Mouse (Mus musculus) C2C12 (cell line): ENCODE results near the gene Gm10750. TPM values are rescaled to one million over a fixed set of nuclear protein-coding genes. Genes with fewer than 3 reads are reported as not detected.
"Not testable (repeated sequence)": the region's sequence is repeated elsewhere in the genome, so short reads cannot be mapped to it uniquely, and the experiment has no call there.

Experiments used
- H3K27me3 ChIP-seq: one replicate; pipeline ENCODE4 v1.6.1; 2011; ENCODE audit not compliant: control insufficient read depth, insufficient read depth, insufficient read length
- H3K36me3 ChIP-seq: one replicate; pipeline ENCODE4 v1.6.1; 2011; ENCODE audit not compliant: control insufficient read depth, insufficient read depth
- H3K4me3 ChIP-seq: one replicate; pipeline ENCODE4 v1.5.1; 2011; ENCODE audit warnings: mild to moderate bottlenecking, control low read depth; ENCODE audit not compliant: poor library complexity, insufficient read depth, severe bottlenecking
- H3K79me2 ChIP-seq: one replicate; pipeline ENCODE4 v1.6.1; 2011; ENCODE audit not compliant: control insufficient read depth, insufficient read depth
- H3K79me3 ChIP-seq: one replicate; pipeline ENCODE4 v1.6.1; 2011; ENCODE audit warnings: low read depth, control low read depth
- H3ac ChIP-seq: one replicate; pipeline ENCODE3; 2011; ENCODE audit warnings: low read depth; ENCODE audit not compliant: control insufficient read depth, insufficient read length
- CEBPB ChIP-seq: IDR thresholded peaks from one replicate; pipeline ENCODE4 v1.6.1; 2011; ENCODE audit warnings: low read depth, mild to moderate bottlenecking, control low read depth, moderate library complexity
- CTCF ChIP-seq: IDR thresholded peaks from one replicate; pipeline ENCODE4 v1.5.1; 2011; ENCODE audit not compliant: control insufficient read depth, insufficient read depth, insufficient read length
- FOSL1 ChIP-seq: IDR thresholded peaks from one replicate; pipeline ENCODE4 v1.8.0; 2011; ENCODE audit warnings: mild to moderate bottlenecking, low read length; ENCODE audit not compliant: poor library complexity, insufficient read depth, severe bottlenecking
- MAX ChIP-seq: IDR thresholded peaks from one replicate; pipeline ENCODE4 v1.6.1; 2011; ENCODE audit warnings: mild to moderate bottlenecking, control low read depth
- MYOD1 ChIP-seq: IDR thresholded peaks from one replicate; pipeline ENCODE4 v1.6.1; 2011; ENCODE audit warnings: low read depth; ENCODE audit not compliant: control insufficient read depth, insufficient read length
- MYOG ChIP-seq: IDR thresholded peaks from one replicate; pipeline ENCODE4 v1.6.1; 2011; ENCODE audit not compliant: control insufficient read depth, insufficient read length; ENCODE audit errors: extremely low read depth
- USF1 ChIP-seq: IDR thresholded peaks from one replicate; pipeline ENCODE4 v1.6.1; 2011; ENCODE audit warnings: low read depth, mild to moderate bottlenecking, control low read depth, moderate library complexity
- long read RNA-seq, 2 experiments: library from polyadenylated mRNA; unstranded; transcript quantifications; one replicate each; pipeline ENCODE4 v2.0.0; 2019 to 2020
- polyA plus RNA-seq: library from polyadenylated mRNA; unstranded; fragments of >200 nt; fragmentation: generic; extraction: Trizol; gene quantifications from one replicate; pipeline ENCODE4 v1.2.1, GENCODE M21; 2012; ENCODE audit warnings: missing spikeins

The Gm10750 gene
- polyA plus RNA-seq: not detected
- long read RNA-seq, experiment 1: 0 reads
- long read RNA-seq, experiment 2: 0 reads

DNA sequence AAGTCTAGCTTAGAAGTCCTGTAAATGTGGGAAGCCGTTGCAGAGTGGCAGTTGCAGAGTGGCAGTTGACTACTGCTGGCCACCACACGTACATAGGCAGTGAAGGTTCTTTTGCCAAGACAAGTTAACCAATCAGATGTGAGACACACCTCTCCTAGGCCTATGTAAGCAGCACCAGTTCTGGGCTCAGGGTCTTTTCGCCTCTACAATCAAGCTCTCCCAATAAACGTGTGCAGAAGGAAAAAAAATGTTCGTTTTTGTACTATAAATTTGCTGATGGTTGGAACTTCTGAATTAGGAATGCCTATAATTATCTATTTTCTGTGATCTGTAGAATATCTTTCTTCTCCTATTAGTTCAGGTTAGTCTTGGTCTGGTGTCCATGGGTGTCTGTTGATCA, at the start of gene Gm10750:
Gene Gm10750 (minus strand): TSS at position 101 of the 400 bp plus-strand sequence.
- not testable (repeated sequence) for H3K27me3 ChIP-seq, H3K79me3 ChIP-seq, H3ac ChIP-seq, H3K36me3 ChIP-seq, H3K4me3 ChIP-seq, H3K79me2 ChIP-seq

DNA sequence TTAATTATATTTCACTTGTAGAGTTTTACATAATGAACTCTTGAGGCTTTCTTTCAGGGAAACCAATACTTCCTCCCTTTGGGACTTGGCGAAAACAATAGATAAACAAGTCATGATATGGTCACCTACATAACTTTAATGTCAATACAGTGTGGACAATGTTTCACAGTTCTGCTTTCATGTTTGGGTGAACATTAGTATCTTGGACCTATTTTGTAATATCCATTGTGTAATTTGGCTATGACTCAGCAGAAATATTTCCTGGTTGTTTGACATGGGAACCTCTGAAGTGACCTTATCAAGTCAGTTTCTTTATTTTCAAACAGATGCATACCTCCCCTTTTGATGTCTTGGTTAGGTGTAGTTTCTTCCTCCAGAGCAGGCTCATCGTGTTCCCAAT, 12.2 kb downstream of the Gm10750 start:
- Histone ChIP-seq H3K27me3 (no peaks in the 10 kb centered on the region), H3K79me3 (no peaks in the 10 kb centered on the region), H3K4me3 (no peak overlapping the region), H3K79me2 (no peaks in the 10 kb centered on the region), H3ac (no peak overlapping the region), H3K36me3 (no peaks in the 10 kb centered on the region)
- TF ChIP-seq USF1 (no peak), MYOD1 (no peak), CTCF (no peak), MYOG (no peak), FOSL1 (no peak), MAX (no peak), CEBPB (no peak)

DNA sequence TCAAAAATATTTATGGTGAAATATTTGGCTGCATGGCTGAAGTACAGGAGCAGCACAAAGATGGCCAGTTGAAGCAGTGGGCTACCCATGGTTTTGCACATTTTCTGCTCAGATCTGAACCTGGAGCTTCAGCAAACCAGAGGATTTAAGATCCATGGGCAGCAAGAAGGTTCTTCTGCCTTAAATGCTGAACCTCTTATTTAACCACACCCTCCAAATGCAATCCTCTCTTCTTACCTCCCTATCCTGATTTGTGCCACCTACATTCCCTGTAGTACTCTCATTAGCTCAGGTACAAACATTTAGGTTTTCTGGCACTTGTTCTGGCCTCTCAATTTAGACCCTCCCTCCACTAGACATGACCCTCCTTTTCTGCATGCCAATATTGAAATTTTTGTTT, 13.9 kb downstream of the Gm10750 start, which contains the start of gene Gm1330:
Gene Gm1330 (minus strand): TSS at position 101 of the 400 bp plus-strand sequence.
- Histone ChIP-seq H3K79me2 (no peaks in the 10 kb centered on the region), H3K79me3 (no peaks in the 10 kb centered on the region), H3ac (no peak within 1 kb of the TSS), H3K36me3 (no peaks in the 10 kb centered on the region), H3K27me3 (no peaks in the 10 kb centered on the region), H3K4me3 (no peak within 1 kb of the TSS)
- TF ChIP-seq MYOG (no peak), MYOD1 (no peak), CEBPB (no peak), CTCF (no peak), FOSL1 (no peak), MAX (no peak), USF1 (no peak)

DNA sequence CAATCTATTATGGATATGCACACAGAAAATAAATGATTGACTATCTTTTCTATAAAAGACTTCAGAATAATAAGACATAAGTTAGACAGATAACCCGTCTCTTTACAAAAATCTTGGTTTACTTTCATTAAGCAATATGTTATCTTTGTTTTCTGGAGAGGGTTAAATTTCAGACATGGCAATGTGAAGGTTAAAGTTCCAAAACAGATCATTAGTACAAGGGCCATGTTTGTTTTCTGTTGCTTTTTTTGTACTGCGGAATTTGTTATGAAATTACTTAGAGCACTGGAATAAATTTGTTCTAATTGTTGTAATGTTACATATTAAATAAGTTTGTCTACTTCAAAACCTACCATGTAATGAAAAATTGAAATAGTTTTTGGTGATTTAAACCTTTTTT, 21.9 kb downstream of the Gm10750 start:
- Histone ChIP-seq H3K36me3 (no peaks in the 10 kb centered on the region), H3K27me3 (no peaks in the 10 kb centered on the region), H3K79me2 (no peaks in the 10 kb centered on the region), H3K79me3 (no peaks in the 10 kb centered on the region), H3K4me3 (no peak overlapping the region), H3ac (no peak overlapping the region)
- no peak for TF ChIP-seq MYOG
- TF ChIP-seq FOSL1: no peak
- TF ChIP-seq MAX: no peak
- TF ChIP-seq MYOD1: no peak

Other genes starting within 250 kb of the Gm10750 start
- gene Cst11, start 245.7 kb downstream of the Gm10750 start, polyA plus RNA-seq: not detected
- not detected for gene 8030411F24Rik, start 235.2 kb downstream of the Gm10750 start, polyA plus RNA-seq
- not detected for gene Cst12, start 227.9 kb downstream of the Gm10750 start, polyA plus RNA-seq
- gene Cst8, start 218.5 kb downstream of the Gm10750 start, polyA plus RNA-seq: not detected
- gene Cst13, start 197.2 kb downstream of the Gm10750 start, polyA plus RNA-seq: not detected
- gene Cst9, start 182.1 kb downstream of the Gm10750 start, polyA plus RNA-seq: 0.06 TPM
- gene 9230104L09Rik, start 152.2 kb downstream of the Gm10750 start, polyA plus RNA-seq: not detected
- 617 TPM for gene Cst3, start 141.5 kb downstream of the Gm10750 start, polyA plus RNA-seq
- gene Gm1330, start 14.0 kb downstream of the Gm10750 start, polyA plus RNA-seq: not detected